Mouse (Mus musculus): ENCODE results near the gene Bpifb3. TPM values are rescaled to one million over a fixed set of nuclear protein-coding genes. Genes with fewer than 3 reads are reported as not detected.
A peak's percentile ranks its signal among the peaks of the same experiment; 100 is the strongest.

Gene Bpifb3
- total RNA-seq (2021): not detected
- long read RNA-seq, experiment 1: 0 reads
- long read RNA-seq, experiment 2: 0 reads

DNA sequence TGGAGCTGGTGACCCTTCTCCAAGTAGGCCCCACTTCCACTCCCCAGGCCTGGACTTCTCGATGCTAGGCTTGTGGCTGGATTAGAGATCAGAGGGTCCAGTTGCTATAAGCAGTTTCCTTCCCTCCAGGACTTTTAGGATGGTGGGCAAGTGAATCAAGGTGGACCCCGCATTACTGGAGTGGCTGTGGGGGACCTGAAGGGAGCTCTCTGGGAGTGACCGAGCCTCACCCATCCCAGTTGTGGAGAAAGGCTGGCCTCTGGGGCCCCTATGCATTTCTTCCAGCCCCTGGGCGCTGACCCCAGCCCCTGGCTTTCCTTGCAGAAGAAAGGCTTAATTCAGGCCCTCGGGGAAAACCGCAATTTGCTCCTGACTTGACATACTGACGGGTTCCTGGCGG is at the start of gene Bpifb3:
Bpifb3 (plus strand) TSS at position 301 of the 400 bp plus-strand sequence.
- DNase-seq: no peak

DNA sequence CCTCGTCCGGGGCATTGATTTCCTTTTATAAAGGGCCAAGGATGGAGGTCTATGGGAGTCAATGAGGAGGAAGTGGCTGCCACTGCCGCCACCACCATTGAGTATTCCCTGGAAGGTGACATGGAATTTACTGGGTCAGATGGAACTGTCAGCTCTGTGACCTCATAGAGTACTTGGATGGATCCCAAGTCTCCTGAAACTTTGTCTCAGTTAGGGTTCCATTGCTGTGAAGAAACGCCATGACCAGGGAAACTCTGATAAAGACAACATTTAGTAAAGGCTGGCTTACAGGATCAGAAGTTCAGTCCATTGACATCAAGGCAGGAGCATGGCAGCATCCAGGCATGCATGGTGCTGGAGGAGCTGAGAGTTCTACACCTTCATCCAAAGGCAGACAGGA is 47.0 kb upstream of the Bpifb3 start, which contains the start of gene Sun5:
Sun5 (minus strand) TSS at position 101 of the 400 bp plus-strand sequence.
- DNase-seq: no peak

DNA sequence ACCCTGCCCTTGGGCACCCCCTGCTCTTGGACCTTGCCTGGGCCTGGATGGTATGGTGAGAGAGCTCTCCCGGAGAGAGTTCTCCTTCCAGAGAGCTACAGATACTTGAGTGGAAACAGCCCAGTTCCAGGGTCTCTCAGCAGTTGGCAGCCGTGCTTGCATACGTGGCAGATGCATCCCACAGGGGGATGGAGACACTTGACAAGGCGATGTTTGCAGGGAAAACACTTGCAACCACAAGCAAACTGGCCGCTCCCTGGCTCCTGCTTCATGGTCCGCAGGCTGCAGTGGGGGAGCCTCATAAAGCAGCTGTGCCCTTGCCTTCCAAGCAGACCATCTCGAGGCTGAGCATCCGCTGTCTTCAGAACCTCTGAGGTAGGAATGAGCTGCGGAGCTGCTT is 43.3 kb upstream of the Bpifb3 start, which contains the start of gene Bpifb2:
Bpifb2 (plus strand) TSS at position 301 of the 400 bp plus-strand sequence.
- no peak for DNase-seq

DNA sequence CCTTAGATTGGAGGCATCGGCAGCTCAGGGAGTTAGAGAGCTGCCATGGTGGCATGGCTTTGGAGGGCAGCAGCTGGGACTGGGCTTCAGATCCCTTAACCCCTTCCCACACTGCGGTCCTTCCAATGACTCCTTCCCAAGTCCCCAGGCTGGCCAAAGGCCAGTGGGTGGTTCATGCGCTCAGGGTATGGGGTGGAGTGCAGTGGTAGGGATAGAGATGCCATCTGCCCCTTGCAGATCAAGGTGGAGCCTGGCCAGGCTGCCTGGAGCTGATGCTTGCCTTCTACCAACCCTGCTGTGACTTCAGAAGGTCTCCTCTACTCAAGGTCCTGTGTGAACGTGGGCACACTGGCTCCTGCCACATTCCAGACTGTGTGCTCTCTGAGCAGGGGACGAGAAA is 18.9 kb upstream of the Bpifb3 start:
- DNase-seq: no peak

DNA sequence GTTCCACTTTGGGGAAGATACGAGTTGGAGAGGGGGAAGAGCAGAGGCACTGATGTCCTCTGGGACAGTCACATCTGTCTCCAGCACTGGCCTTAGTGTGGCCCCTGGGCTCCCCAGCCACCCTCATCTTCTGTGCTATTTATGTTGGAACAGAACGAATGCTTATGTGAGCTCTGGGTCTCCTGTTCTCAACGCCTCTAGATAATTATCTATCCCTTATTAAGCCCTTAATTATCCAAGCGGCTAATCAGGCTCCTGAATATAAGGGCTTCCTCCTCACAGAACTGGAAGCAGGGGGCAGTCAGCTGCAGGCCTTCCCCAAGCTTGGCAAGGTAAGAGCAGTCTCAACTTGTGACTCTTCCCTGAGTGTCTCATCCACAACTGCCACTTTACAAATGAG is 17.9 kb upstream of the Bpifb3 start, which contains the start of gene Bpifb6:
Bpifb6 (plus strand) TSS at position 301 of the 400 bp plus-strand sequence.
- no peak for DNase-seq

DNA sequence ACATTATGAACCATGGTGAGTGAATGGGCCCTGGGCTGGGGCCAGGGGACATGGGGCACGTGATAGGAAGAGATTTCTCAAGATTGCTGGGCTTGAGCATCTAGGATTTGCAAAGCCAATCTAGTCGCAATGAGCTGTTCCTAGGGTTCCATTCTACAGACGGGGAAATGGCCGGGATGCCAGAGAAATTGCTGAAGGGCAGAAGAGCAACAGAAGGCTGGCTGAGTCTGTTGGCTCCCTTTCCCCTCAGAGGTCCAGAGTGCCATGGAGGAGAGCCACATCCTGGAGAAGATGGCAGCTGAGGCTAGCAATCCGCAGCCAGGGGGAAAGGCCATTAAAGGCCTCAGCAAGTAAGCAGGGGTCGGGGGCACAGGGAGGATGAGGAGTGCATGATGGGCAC is 15.3 kb upstream of the Bpifb3 start:
- no peak for DNase-seq

DNA sequence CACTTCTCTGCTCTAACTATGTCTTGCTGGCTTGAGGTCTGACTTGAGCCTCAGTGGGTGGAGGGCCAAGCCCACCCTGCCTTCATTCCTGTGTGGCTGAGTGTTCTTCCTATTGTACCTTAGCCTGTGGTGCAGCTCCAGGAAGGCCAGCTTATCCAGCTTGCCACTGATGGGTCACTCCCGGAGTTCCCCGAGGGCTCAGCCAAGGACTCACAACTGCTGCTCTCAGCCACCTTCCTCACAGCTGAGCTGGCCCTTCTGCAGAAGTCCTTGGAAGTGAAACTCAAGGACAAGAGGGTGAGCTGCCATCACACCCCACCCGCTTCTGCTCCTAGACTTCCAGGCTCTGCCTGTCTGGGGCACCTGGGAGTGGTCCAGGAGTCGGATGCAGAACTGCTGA is 11.4 kb upstream of the Bpifb3 start:
- DNase-seq: no peak

DNA sequence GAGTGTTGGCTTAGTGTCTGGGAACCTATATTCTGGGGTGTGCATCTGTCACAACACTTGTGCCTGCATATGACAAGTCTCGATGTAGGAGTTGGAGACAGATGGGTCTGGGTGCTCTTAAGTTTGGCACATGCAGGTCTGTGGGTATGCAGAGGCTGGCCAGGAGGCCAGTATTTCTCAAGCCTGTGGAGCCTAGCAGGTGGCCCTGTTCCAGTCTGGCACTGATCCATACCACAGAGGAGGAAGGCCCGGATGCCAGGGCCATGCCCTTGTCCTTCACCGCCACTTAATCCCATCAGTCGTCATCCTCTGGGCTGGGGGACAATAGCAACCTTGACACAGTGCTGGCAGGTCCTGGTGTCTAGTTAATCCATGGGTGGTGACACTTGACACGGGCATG is 3.9 kb upstream of the Bpifb3 start:
- peak; percentile 54 for DNase-seq

DNA sequence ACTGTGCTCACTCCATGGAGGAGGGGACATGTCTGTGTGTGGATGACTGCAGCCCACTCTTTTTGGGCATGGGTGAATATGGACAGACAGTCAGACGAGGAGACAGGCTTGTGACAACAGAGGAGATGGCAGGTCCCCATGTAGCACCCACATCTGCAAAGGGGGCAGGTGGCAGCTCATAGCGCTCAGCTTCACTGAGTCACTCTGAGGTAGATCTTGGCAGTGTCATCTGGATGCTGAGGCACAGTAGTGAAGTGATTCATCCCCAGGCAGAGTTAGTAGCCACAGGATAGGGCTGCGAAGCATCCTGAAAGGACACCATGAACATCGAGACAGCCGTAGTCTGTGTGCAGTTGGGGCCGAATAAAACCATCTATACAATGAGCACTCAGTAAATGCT is 3.2 kb downstream of the Bpifb3 start:
- no peak for DNase-seq

DNA sequence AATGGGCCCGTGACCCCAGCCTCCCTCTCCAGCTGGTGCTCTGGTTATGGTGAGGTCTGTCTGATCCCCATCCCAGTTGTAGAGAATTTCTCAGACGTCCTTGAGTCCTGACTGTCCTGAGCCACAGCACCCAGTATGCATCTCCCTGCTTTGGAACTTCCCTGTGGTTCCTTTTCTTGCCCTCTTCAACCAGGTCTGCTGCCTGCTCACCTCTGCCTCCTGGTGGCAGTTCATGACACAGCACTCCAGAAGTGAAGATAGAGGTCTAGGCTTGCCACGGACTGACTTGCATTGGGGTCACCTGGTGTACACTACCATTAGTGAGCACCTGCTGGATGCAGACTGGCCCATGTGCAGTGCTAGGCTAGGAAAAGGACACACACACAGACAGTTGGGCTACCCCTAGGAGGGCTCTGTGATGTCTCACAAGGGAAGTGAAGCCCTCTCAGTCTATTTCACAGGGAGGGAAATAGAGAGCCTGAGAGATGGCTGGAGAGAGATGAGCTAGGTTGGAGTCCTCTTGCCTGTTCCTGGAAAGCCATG is 11.9 kb downstream of the Bpifb3 start:
- DNase-seq: peak; percentile 72

DNA sequence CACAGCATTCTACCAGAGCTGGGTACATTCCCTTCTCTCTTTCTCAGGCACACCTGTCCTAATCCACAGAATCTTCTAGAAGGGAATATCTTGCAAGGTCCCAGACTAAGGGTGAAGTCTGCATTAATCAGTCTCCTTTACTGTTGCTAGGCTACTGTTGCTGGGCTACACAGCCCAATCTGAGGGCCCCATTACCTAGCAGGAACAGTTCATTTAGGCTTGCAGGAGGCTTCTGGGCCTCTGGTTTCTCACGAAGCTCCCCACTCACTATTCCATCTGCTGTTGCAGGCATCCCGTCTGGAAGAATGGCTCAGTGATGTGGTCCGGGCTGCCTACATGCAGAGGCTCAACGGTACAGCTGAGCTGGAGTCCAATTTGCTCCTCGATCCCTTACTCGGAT is 13.1 kb downstream of the Bpifb3 start:
- no peak for DNase-seq

DNA sequence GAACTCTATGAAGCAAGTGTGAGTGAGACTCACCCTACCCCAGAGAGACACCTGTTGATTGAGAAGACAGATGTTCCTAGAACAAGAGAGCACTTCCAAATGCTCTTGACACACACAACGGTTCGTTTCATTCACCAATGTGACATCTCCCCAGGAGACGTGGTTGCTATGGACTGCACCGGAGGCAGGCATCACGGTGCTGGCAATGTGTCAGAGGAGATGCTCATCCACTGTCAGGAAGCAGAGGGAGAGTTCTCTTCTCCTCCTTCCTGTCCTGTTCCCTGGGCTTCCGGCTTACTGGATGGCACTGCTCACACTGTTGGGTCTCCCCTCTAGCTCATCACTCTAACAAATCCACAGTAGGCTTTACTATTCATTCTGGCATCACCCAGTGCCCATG is 15.3 kb downstream of the Bpifb3 start:
- no peak for DNase-seq

DNA sequence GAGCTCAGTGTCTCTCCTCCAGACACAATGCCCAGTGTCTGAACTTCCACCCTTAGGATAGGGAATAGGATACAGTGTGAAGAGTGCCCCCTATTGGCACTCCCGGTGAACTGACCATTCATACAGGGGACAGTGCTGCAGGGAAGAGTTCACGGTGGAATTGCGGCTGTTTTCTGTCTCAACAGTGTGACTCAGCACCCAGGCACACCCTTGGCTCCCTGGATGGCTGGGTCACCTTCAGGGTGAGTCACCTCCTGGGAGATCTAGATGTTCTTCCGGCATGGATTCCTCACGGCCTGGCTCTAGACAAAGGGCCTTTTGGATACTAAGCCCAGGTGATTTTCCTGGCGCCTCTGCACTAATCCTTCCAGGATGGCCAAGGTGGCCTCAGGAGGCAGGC is 17.3 kb downstream of the Bpifb3 start:
- no peak for DNase-seq

DNA sequence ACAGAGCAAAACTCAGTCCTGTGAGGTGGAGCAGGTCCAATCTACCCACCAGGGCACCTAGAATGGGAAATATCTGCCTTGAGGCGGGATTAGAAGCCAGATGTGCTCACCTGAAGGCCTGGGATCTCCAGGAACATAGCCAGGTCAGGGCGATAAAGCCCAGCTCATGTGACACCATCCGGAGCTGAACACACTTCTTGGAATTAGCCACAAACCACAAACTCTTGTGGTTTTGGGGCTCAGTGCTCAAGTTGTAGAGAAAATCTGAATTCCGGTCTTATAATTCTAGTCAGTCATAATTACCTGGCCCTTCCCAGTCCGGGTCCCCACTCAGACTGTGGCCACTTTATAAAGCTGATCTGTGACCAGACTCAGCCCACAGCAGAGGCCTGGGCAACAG is 19.8 kb downstream of the Bpifb3 start, which contains the start of gene Bpifb4:
Bpifb4 (plus strand) TSS at position 370 of the 400 bp plus-strand sequence.
- DNase-seq: no peak

DNA sequence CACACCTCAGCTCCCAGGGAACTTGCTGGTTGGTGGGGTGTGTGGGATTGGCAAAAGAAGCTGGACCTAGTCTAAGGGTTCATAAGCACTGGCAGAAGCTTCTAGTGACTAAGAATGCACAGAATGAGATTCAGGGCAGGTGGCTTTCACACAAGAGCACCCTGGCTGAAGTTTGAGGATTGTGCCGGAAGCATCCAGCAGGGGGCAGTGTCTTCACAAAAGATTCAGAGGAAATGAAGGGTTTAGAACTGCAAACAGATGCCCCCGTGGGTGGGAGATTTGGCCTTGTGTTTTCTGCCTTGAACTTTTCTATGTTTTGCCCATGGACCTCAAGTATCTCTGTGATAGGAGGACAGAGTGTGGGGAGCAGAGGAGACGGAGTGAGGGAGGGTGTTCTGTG is 25.5 kb downstream of the Bpifb3 start:
- peak; percentile 37 for DNase-seq

DNA sequence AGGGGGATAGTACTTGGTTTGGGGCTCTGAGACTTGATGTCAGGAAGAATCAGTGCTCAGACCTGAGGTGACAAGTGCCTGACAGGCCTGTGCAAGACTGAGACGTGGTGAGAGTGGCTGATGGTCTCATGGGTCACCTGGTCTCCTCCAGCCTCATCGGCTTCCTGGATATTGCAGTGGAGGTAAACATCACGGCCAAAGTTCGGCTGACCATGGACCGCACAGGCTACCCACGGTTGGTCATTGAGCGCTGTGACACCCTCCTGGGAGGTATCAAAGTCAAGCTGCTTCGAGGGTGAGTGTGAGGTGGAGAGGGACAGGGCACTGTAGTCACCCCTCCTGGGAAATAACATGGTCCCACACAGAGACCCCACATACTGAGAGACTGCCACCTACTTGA is 26.5 kb downstream of the Bpifb3 start:
- no peak for DNase-seq

DNA sequence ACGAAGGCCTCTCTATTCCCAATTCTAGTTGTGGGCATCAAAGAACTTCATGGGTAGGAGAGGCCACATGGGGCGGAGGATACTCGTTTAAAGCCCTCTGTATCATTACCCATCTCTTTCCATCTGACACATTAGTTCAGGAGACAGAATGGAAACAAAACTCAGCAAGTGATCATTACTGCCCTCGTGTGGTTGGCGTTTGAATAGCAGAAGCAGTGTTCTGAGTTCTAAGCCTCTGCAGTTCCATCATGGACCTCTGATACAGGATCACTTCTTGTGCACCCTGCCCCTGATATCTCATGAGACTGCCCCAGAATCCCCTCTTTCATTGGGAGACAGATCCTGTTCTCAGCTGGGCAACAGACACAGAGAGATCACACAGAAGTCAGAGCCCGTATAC is 34.9 kb downstream of the Bpifb3 start:
- peak; percentile 55 for DNase-seq

DNA sequence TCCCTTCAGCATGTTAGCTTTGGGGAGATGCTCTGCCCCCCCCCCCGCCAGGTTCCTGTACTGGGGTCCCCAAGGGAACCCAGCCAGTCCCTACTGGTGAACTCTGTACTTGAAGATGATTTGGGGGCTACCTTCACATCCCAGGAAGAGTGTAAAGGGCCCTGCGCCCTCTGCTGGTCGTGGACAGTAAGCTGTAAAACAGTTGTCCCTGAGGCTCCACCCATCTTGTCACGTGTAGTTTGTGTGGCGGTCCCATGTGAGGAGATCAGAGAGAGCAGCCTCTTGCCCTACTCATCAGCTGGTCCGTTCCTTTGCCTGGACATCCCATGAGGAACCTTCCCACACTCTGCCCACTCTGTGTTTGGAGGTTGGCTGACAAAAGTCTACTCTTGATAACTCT is 35.8 kb downstream of the Bpifb3 start:
- DNase-seq: peak; percentile 41

DNA sequence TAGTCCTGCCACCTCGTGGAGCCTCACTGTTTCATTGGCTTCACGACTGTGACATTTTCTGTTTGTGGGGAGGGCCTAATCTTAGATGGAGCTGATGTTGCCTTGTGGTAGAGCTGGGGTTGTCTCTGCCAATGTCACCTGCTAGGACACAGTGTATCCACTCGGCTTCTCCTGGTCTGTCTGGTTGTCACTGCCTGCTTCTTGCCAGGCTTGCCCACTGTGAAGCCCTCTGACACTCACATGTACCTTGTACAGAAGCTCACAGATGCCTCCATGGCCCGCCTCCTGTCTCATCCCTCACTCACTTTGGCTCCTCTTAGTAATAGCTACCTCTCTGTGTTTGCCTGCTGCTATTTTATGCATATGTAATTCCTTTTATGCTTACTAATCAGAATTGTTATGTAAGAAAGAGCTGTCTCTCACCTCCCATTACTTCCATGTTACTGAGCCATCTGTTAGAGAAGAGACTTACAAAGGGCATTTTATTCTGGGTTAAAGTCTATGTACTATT is 44.8 kb downstream of the Bpifb3 start:
- no peak for DNase-seq

DNA sequence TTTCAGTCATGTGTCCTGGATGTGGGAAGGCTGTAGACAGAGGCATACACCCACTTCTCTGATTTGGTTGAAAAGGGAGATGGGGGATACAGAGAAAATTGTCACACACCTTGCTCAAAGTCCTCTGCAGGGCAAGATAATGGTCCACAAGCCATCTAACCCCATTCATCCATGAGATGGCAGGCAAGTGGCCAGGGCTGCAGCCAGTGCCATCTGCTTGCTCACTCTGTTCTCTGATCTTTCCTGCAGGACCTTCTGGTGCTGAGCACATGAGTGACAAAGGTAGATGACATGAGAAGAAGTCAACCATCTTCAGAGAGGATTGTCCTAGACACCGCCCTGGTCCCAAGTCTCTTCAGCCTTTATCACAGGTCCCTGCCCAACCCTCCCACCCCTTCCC is 45.3 kb downstream of the Bpifb3 start:
- DNase-seq: no peak

DNA sequence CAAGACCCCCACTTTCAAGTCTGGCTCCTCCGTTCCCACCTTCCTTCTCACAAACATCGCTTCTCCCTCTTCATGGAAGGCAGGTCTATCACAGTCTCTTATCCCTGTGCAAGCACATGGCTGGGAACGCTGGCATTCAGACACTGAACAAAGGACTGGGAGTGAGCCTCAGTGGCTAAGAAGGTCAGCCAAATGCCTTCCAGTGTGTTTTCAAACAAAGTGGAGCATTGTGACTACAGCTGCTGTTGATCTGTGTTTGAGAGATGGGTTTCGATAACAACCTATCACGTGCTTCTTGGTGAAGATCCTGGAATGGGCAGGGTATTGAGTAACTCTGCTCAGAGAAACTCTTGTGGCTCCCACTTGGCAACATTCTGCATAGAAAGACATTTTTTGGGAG is 52.2 kb downstream of the Bpifb3 start:
- no peak for DNase-seq

DNA sequence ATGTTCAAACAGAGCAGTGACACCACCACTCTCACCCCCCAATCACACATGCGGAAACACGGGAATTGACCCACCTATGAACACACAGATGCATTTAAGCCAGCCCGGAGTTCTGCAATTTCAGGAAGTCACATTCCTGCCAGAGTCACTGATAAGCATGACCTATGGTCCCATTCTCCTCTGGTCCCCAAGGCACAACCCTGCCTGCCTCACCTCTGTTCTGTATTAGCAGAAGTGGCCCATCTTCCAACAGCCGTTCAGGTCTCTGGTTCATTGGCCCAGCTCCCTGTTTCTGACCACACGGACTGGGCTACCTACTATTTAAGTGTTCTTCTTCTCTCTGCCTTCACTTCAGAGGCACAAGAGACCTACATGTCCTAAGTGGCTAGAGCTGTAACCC is 56.6 kb downstream of the Bpifb3 start, which contains the start of gene Bpifa6:
Bpifa6 (plus strand) TSS at position 364 of the 400 bp plus-strand sequence.
- DNase-seq: no peak
